Mouse (Mus musculus) cerebellum, adult 2 months (tissue): ENCODE data around the gene Zfp943.
"Not testable (repeated sequence)": the region's sequence is repeated elsewhere in the genome, so short reads cannot be mapped to it uniquely, and the experiment has no call there.

Experiments used
- CTCF ChIP-seq: fragments of 200-500 bp; IDR thresholded peaks from 2 replicates; pipeline ENCODE4 v1.5.1; 2011; ENCODE audit warnings: low read depth, mild to moderate bottlenecking, control low read depth, low read length, moderate library complexity, borderline replicate concordance; ENCODE audit not compliant: insufficient read depth
- POLR2A ChIP-seq: fragments of 200-500 bp; IDR thresholded peaks from 2 replicates; pipeline ENCODE4 v1.6.1; 2011; ENCODE audit warnings: low read length, control low read depth, borderline replicate concordance; ENCODE audit not compliant: insufficient read depth

GRCm38 (mm10) chr17:22035594-22035993, 73.2 kb downstream of the Zfp943 start:
- not testable (repeated sequence) for TF ChIP-seq CTCF, POLR2A
